Mouse (Mus musculus): ENCODE results near the gene Baiap2l1. TPM values are rescaled to one million over a fixed set of nuclear protein-coding genes. Genes with fewer than 3 reads are reported as not detected.

Gene Baiap2l1
- polyA plus RNA-seq, 1 experiment = 7.0 TPM

- no peak for DNase-seq (ENCODE audit: low read depth)
Measured at GRCm38 (mm10) chr5:144258131-144258611, 99.7 kb downstream of the Baiap2l1 start.

- DNase-seq (ENCODE audit: low read depth) = no peak
Measured at GRCm38 (mm10) chr5:144257451-144258110, 100.3 kb downstream of the Baiap2l1 start.

DNA sequence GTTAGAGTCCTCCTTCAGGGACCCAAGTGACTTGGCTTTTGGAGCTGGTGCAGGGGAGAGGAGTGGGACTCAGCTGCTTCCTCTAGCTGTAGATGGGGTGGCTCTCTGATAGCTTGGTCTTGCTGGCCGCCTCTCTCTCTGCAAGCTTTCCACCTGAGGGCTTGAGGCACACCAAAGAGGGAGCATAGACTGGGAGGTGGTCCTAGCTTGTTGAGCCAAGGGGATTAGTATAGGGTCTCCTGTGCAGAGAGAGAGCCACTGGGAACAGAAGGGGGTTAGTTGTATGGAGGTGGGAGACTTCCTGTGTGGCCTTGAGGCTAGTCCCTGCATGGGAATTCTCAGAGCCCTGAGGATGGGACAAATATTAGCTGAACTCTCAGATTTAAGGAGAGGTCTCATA, 101.0 kb downstream of the Baiap2l1 start:
- DNase-seq (ENCODE audit: low read depth) = no peak

DNA sequence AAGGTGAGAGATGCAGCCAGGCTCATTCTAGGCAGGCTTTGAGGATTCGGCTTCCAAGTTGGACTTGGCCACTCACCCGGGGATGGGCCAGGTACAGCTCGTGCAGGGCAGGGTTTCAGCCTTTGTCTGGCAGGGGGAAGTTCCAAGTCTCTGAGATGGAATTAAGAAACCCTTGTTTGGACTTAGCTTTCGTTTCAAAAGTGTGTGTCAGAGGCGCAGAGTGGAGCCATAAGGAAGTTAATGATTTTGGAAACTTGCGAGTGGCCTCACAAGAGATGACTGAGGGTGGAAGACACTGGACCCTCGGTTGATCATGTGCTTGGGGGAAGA, 101.4 kb downstream of the Baiap2l1 start:
- DNase-seq (ENCODE audit: low read depth) = no peak

DNA sequence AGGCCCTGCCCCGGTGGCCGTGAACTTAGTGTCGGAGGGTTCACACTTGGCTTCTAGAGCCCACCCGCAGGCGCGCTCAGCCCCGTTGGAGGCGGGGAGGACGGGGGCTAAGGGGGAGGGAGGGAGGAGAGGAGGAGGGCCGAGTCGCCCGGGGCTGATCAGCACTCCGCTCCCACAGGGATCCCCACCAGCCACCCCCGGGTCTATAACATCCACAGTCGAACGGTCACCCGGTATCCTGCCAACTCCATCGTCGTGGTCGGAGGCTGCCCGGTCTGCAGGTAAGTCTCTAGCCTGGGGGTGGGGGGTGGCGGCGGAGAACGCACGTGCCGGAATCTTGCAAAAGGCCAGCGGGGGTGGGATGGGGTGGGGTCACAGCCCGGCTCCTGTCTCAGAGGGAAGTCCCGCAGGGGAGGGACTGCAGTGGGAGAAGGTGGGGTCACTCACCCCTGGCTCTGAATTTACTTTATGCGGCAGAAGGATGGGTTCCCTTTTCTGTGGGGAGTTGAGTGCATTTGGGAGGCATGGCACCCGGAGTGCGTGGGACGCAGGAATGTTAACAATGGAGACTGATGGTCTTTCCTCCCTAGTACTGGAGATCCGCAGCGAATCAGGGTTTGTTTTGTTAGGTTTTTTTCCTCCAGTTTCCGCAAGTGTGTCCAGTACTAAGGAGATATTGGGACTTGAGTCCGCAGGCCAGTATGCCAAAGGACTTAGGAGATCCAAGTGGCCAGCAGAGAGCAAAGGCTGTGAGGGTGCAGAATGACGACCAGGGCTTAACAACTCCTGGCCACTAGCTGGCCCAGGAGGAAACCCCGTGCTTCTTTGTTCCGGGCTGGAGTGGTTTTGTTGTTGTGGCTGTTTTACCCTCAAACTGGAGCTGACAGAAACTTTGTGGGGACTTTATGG, 102.0 kb downstream of the Baiap2l1 start:
- DNase-seq (ENCODE audit: low read depth) = no peak

GRCm38 (mm10) chr5:144254811-144255631, 102.9 kb downstream of the Baiap2l1 start:
- no peak for DNase-seq (ENCODE audit: low read depth)

DNA sequence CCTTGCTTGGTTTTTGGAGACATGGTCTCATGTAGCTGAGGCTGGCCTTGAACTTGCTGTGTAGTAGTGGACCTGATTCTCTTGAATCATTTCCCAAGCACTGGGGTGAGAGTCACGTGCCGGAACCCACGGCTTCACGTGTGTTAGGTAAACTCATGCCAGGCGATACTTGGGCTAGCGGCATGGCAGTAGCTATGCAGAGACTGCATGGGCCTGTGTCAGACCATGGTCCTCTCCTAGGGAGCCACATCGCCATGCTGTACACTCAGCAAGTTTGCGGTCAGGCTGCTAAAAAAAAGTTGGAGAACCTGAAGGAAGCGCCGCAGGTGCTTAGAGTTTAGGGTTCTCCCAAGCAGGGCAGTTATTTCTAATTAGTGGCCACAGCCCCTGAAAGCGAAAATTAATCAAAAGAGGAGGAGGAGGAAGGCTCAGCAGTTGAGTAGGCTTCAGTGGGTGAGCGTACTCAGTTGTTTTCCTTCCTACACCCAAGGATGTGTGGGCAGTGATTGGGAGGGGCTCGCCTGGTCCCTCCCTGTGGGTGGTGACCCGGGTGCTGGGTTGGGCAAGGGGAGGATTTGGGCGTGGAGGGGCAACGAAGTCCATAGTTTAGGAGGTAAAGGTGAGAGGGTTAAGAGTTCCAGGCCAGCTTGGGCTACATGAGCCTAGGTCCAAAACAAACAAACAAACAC, 103.6 kb downstream of the Baiap2l1 start:
- DNase-seq (ENCODE audit: low read depth) = no peak

- no peak for DNase-seq (ENCODE audit: low read depth)
Measured at GRCm38 (mm10) chr5:144253212-144253611, 104.7 kb downstream of the Baiap2l1 start.

- no peak for DNase-seq (ENCODE audit: low read depth)
Measured at GRCm38 (mm10) chr5:144251876-144252577, 105.9 kb downstream of the Baiap2l1 start.

DNA sequence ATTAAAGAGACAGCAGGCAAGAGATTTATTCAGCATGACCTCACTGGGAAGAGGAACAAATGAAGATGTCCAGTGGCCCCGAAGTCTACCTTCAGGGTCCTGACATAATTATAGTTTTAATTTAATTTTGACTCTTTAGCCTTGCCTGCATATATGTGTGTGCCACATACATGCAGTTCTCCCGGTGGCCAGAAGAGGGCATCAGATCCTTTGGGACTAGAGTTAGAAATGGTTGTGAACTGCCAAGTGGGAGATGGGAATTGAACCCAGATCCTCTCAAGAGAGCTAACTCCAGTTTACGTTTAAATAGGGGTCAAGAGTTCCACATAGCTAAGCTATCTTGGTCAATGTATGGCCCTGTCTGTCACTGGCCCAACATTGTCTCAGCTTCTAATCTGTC, 108.0 kb downstream of the Baiap2l1 start:
- no peak for DNase-seq (ENCODE audit: low read depth)

DNA sequence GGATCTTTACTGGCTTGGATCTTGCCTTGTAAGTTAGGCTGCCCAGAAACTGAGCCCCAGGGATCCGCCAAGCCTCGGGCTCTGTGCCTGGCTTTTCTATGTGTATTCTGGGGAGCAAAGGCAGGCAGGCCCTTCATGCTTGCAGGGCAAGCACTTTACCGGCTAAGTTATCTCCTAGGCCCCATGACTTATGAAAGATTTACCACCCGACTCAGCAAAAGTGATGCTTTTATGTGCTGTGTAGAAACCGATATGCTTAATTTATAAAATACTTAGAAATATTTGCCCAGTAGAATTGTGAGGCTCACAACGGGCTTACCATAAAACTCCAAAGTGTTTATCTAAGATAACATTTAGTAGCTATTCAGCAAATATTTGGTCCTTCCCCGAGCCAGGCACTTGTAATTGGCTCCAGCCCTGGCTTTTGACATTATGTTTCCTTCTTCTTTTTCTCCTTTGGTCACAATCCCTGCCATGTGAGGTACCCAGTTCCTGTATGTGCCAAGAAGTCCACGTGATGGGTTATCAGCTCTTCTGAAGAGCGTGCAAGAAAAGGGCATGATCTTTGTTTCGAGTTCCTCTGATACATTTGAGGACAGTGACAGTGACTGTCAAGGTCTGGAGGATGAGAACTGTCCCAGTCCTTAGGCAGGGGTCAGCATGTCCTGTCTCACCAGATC, 109.9 kb downstream of the Baiap2l1 start:
- no peak for DNase-seq (ENCODE audit: low read depth)

DNA sequence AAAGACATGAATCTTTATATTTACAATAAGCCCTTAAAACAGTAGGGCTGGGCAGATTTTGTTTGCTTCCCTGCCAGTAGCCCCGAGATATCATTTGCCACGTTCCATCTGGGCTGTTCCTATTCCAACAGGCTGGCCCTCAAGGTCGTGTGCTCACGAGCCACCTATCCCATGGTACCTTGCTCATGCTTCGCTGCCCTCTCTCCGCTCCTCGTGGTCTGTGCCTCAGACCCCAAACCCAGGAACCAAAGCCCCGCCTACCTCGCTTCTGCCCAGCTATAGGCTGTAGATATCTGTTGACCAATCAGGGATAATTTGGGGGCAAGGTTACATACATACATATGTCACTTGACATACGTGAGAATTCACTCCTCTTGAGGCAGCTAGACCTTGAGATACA, 110.6 kb downstream of the Baiap2l1 start:
- DNase-seq (ENCODE audit: low read depth) = no peak

DNA sequence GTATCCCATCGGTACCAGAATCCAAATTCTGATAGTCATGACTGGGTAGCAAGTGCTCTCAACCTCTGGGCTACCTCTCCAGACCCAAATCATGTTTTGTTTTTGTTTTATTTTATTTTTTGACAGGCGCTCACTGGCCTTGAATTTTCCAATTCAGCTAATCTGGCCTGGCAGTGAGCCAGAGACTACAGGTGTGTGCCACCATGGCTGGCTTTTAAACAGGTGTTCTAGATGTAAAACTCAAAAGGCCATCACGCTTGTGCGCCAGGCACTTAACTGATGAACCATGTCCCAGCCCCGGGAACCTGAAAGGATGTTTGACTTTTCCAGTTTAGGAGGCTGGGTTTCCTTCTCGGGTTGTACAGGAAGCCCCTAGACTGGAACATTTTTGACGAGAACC, 111.2 kb downstream of the Baiap2l1 start:
- no peak for DNase-seq (ENCODE audit: low read depth)

DNA sequence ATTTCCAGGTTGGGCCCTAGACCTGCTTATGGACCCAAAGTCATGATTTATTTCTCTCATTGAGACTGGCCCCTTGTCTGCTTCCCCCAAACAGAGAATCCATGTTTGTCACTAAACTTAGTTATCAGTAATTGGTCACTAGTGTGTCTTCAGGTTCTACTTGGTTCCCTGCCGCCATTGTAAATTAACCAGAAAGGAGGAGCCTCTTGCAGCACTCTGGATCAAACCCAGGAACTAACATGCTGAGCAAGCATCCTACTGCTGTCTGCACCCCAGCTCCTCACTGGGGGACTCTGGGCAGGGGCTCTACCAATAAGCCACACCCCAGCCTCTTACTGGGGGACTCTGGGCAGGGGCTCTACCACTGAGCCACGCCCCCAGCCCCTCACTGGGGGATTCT, 112.3 kb downstream of the Baiap2l1 start:
- DNase-seq (ENCODE audit: low read depth) = no peak

GRCm38 (mm10) chr5:144243901-144244487, 113.9 kb downstream of the Baiap2l1 start, which contains the start of gene Bri3:
Gene Bri3 (plus strand): TSS chr5:144244437.
- DNase-seq (ENCODE audit: low read depth) = no peak

GRCm38 (mm10) chr5:144238969-144239368, 118.9 kb downstream of the Baiap2l1 start:
- no peak for DNase-seq (ENCODE audit: low read depth)

GRCm38 (mm10) chr5:144234714-144235113, 123.2 kb downstream of the Baiap2l1 start:
- DNase-seq (ENCODE audit: low read depth) = no peak

DNA sequence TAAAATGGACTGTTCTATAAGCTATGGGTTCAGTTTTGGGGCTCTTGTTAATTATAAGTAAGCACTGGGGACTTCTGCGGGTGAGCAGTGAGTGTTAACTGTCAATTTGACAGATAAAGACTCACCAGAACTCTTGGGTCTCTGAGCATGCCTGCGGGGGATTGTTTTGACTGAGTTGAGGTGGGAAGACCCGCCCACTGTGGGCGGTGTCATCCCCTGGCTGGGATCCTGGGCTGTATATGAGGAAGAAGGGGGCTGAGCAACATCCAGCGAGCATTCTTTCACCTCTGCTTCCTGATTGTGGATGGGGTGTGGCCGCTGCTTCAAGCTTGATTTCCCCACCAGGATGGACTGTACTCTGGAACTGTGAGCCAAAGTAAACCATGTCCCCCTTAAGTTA, 123.7 kb downstream of the Baiap2l1 start:
- DNase-seq (ENCODE audit: low read depth) = no peak

DNA sequence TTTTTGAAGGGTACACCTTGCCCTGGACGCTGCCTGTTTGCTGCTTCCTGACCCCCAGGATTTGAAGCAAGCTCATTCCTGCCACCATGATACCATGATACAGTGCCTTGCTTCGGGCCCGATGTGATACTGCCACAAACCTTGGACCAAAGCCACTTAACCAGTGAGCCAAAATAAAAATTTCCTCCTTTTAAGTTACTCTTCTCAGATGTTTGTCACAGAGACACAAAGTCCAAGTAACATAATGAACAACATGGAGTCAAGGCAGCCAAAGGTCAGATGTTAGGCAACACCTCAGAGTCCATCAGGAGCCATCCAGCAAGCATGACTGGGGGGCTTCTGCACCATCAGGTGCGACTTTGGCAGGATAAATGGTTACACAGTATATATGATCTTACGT, 125.4 kb downstream of the Baiap2l1 start:
- no peak for DNase-seq (ENCODE audit: low read depth)

DNA sequence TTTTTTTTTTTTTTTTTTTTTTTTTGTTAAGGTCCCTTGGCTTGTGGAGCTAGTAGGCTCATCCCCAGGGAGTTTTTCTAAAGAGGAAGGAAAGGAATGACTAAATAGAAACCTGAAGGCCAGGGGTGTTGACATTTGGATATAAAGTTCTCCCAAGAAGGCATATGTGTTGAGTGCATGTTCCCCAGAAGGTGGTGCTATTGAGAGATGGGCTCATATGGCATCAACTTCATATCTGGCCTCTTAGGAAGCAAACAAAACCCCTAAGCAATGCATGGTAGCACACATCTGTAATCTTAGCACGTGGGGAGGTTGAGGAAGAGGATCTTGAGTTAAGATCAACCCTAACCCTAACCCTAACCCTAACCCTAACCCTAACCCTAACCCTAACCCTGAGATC, 126.5 kb downstream of the Baiap2l1 start:
- DNase-seq (ENCODE audit: low read depth) = no peak

Measured in gonadal fat pad, adult 2 months (tissue).